Mouse (Mus musculus) kidney, embryonic 14.5 days (tissue): ENCODE measurements around the gene Yap1. TPM values are rescaled to one million over a fixed set of nuclear protein-coding genes. Genes with fewer than 3 reads are reported as not detected.

Experiments used
- ATAC-seq: fragments of 200-750 bp; cut with Nextera tagmentation; 2 replicates; pipeline ENCODE4 v1.8.0; 2017; ENCODE audit warnings: moderate number of reproducible peaks, mild to moderate bottlenecking, moderate TSS enrichment, moderate library complexity; ENCODE audit not compliant: low FRiP score, low TSS enrichment
- H3K27ac ChIP-seq: fragments of 300-500 bp; sonication (generic); 2 replicates; pipeline ENCODE4 v1.5.1; 2014; ENCODE audit warnings: low read depth, mild to moderate bottlenecking, low read length, moderate library complexity, mixed read lengths
- H3K27me3 ChIP-seq: fragments of 300-500 bp; sonication (generic); 2 replicates; pipeline ENCODE4 v1.6.1; 2014; ENCODE audit warnings: mild to moderate bottlenecking, low read length; ENCODE audit not compliant: control insufficient read depth, insufficient read depth
- H3K36me3 ChIP-seq: fragments of 300-500 bp; sonication (generic); 2 replicates; pipeline ENCODE4 v1.6.1; 2014; ENCODE audit warnings: low read length, mixed read lengths; ENCODE audit not compliant: control insufficient read depth, insufficient read depth
- H3K4me1 ChIP-seq: fragments of 300-500 bp; sonication (generic); 2 replicates; pipeline ENCODE4 v1.6.1; 2014; ENCODE audit warnings: low read length, mixed read lengths; ENCODE audit not compliant: control insufficient read depth, insufficient read depth
- H3K4me2 ChIP-seq: fragments of 300-500 bp; sonication (generic); replicated peaks from 2 replicates; pipeline ENCODE4 v1.6.1; 2014; ENCODE audit warnings: low read depth, mild to moderate bottlenecking, low read length
- H3K4me3 ChIP-seq: fragments of 300-500 bp; sonication (generic); 2 replicates; pipeline ENCODE4 v1.5.1; 2014; ENCODE audit warnings: mild to moderate bottlenecking, low read length
- H3K9ac ChIP-seq: fragments of 300-500 bp; sonication (generic); 2 replicates; pipeline ENCODE4 v1.6.1; 2014; ENCODE audit warnings: low read depth, mild to moderate bottlenecking, low read length, moderate library complexity
- H3K9me3 ChIP-seq: fragments of 300-500 bp; sonication (generic); 2 replicates; pipeline ENCODE4 v1.6.1; 2016; ENCODE audit warnings: low read length; ENCODE audit not compliant: control insufficient read depth
- WGBS: fragments of 180-500 bp; shearing (Covaris S2); extraction: QIAGEN DNeasy Blood & Tissue Kit; methylation state at CpG from one replicate; pipeline ENCODE4 v1.1.7; 2014; 5-methylcytosine and 5-hydroxymethylcytosine counted together
- polyA plus RNA-seq: library from polyadenylated mRNA; unstranded; fragments of >200 nt; fragmentation: Nextera tagmentation; extraction: Ambion mirVana; gene quantifications from 2 replicates; pipeline ENCODE4 v1.2.1, GENCODE M21; 2014

Gene Yap1
- polyA plus RNA-seq, 1 experiment from 2014 or later, result 36.7 TPM

DNA sequence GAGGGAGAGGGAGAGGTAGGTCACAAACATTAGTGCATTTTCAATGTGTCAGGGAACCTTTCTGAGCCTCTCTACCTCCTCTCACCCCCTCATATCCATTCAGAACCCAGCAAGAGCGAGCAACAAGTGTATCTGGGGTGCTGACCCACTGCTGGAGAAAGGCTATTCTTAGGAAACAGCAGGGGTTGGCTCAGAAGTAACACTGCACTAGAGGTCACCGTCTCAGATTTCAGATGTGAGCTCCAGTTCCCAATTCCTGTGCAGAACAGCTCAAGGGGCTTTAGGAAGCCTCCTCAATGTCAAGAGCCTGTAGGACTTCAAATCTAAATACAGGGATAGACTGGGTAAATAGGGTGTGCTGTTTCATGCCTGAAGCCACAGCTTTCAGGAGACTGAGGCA lies 20.7 kb downstream of the Yap1 start:
- Histone ChIP-seq H3K4me2 (no peak overlapping the region), H3K36me3 (peaks cover 27% of the 10 kb centered on the region; the same call in 1 of the 2 replicates), H3K27ac (no peak overlapping the region), H3K27me3 (no peaks in the 10 kb centered on the region), H3K4me3 (no peak overlapping the region), H3K4me1 (0 out of 2 replicates have a peak, but pooled peaks cover 3% of the 10 kb centered on the region), H3K9ac (no peak overlapping the region), H3K9me3 (no peaks in the 10 kb centered on the region)
- WGBS, result 26% methylated on average over 2 of the region's 2 CpGs
- no peak for ATAC-seq

GRCm38 (mm10) chr9:7980162-7980561 lies 24.2 kb downstream of the Yap1 start:
- Histone ChIP-seq H3K9me3 (no peaks in the 10 kb centered on the region), H3K4me2 (no peak overlapping the region), H3K27ac (no peak overlapping the region), H3K27me3 (no peaks in the 10 kb centered on the region), H3K9ac (no peak overlapping the region), H3K4me1 (0 out of 2 replicates have a peak, but pooled peaks cover 3% of the 10 kb centered on the region), H3K4me3 (no peak overlapping the region), H3K36me3 (peaks cover 12% of the 10 kb centered on the region; the same call in 1 of the 2 replicates)
- 70% methylated on average over 2 of the region's 2 CpGs for WGBS
- ATAC-seq, result no peak

DNA sequence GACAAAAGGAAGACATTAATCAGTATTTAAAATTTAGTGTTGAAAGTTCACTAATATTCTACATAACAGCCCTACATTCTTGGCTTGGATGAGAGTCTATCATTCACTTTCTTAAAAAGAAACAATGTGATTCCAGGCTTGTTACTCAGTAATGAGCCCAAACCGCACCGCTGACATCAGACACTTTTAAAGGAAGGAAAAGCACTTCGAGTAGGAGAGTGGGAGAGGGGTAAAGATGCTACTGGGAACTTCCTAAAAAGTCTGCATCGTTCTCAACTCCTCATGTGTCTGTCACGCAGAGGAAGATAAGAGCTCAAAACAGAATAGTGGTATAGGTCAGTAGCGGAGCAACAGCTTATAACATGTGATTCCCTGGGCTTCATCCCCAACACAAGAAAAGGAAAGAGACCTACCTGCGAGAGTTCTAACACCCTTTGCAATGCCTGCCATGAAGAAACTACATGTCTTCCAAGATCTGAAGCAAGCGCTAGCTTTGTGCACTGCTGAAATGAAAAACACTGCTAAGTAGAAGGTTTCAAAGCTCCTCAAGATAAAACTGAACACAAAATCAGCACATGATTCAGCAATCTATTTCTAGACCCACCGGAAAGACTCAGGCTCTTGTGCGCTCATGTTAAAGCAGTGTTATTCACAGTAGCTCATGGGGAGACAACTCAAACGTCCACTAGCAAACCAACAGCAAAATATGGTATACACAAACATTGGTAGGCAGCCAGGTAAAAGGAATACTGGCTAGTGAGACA lies 25.1 kb downstream of the Yap1 start:
- peaks cover 17% of the 10 kb centered on the region; the same call in 1 of the 2 replicates for H3K36me3 ChIP-seq
- no peak overlapping the region for H3K4me3 ChIP-seq
- no peak overlapping the region for H3K9ac ChIP-seq
- no peak for ATAC-seq
- 88% methylated on average over 11 of the region's 11 CpGs for WGBS
- no peak overlapping the region for H3K27ac ChIP-seq
- no peak overlapping the region for H3K4me2 ChIP-seq
- H3K27me3 ChIP-seq, result no peaks in the 10 kb centered on the region
- H3K9me3 ChIP-seq, result no peaks in the 10 kb centered on the region
- 0 out of 2 replicates have a peak, but pooled peaks cover 3% of the 10 kb centered on the region for H3K4me1 ChIP-seq

DNA sequence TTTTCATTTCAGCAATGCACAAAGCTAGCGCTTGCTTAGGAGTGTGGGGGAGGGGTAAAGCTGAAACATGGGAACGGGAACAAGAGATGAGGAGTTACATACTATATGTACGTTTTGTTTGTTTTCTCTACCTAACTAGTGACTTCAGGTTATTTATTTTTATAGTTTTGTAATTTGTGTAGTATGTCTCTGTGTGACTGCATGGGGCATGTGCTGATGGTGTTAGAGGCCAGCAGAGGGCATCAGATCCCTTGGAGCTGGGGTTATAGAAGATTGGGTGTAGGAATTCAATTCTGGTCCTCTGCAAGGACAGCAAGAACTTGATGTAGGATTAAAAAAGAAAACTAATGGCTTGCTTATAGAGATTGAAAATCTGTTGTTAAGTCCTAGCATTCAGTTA lies 25.9 kb downstream of the Yap1 start:
- no peak overlapping the region for H3K4me2 ChIP-seq
- H3K9me3 ChIP-seq, result no peaks in the 10 kb centered on the region
- H3K36me3 ChIP-seq, result peaks cover 23% of the 10 kb centered on the region; the same call in 1 of the 2 replicates
- ATAC-seq, result no peak
- WGBS, result 71% methylated on average over 3 of the region's 3 CpGs
- no peaks in the 10 kb centered on the region for H3K4me1 ChIP-seq
- H3K27me3 ChIP-seq, result no peaks in the 10 kb centered on the region
- H3K27ac ChIP-seq, result no peak overlapping the region
- no peak overlapping the region for H3K9ac ChIP-seq
- H3K4me3 ChIP-seq, result no peak overlapping the region

GRCm38 (mm10) chr9:7977587-7977986 lies 26.8 kb downstream of the Yap1 start:
- Histone ChIP-seq H3K27ac (no peak overlapping the region), H3K4me1 (no peaks in the 10 kb centered on the region), H3K27me3 (no peaks in the 10 kb centered on the region), H3K4me2 (no peak overlapping the region), H3K36me3 (peaks cover 22% of the 10 kb centered on the region), H3K9ac (no peak overlapping the region), H3K9me3 (no peaks in the 10 kb centered on the region), H3K4me3 (no peak overlapping the region)
- 50% methylated on average over 5 of the region's 5 CpGs for WGBS
- ATAC-seq, result peak; percentile 51; the same call in 1 of the 2 replicates

- no peak overlapping the region for H3K4me3 ChIP-seq
- no peak for ATAC-seq
- WGBS, result 72% methylated on average over 2 of the region's 2 CpGs
- no peak overlapping the region for H3K27ac ChIP-seq
- no peak overlapping the region for H3K4me2 ChIP-seq
- peaks cover 19% of the 10 kb centered on the region for H3K36me3 ChIP-seq
- no peaks in the 10 kb centered on the region for H3K27me3 ChIP-seq
- no peak overlapping the region for H3K9ac ChIP-seq
- H3K4me1 ChIP-seq, result no peaks in the 10 kb centered on the region
- H3K9me3 ChIP-seq, result no peaks in the 10 kb centered on the region
Observed at GRCm38 (mm10) chr9:7971993-7972392, 32.4 kb downstream of the Yap1 start.

- Histone ChIP-seq H3K4me2 (no peak overlapping the region), H3K4me3 (no peak overlapping the region), H3K4me1 (no peaks in the 10 kb centered on the region), H3K9me3 (no peaks in the 10 kb centered on the region), H3K9ac (no peak overlapping the region), H3K36me3 (peaks cover 28% of the 10 kb centered on the region), H3K27me3 (no peaks in the 10 kb centered on the region), H3K27ac (no peak overlapping the region)
- ATAC-seq, result no peak
- WGBS, result 95% methylated on average over 1 of the region's 1 CpGs
Observed at GRCm38 (mm10) chr9:7967980-7968379, 36.4 kb downstream of the Yap1 start.

- H3K9ac ChIP-seq, result no peak overlapping the region
- 86% methylated on average over 3 of the region's 3 CpGs for WGBS
- H3K4me1 ChIP-seq, result peaks cover 8% of the 10 kb centered on the region; the same call in 1 of the 2 replicates
- H3K4me3 ChIP-seq, result no peak overlapping the region
- H3K27ac ChIP-seq, result no peak overlapping the region
- H3K9me3 ChIP-seq, result no peaks in the 10 kb centered on the region
- no peaks in the 10 kb centered on the region for H3K27me3 ChIP-seq
- H3K4me2 ChIP-seq, result no peak overlapping the region
- no peak for ATAC-seq
- H3K36me3 ChIP-seq, result peaks cover 32% of the 10 kb centered on the region; the same call in 1 of the 2 replicates
Observed at GRCm38 (mm10) chr9:7965590-7965989, 38.8 kb downstream of the Yap1 start.

- peaks cover 36% of the 10 kb centered on the region; the same call in 1 of the 2 replicates for H3K36me3 ChIP-seq
Observed at GRCm38 (mm10) chr9:7963867-7964266, 40.5 kb downstream of the Yap1 start.

More at GRCm38 (mm10) chr9:7963867-7964266, 40.5 kb downstream of the Yap1 start:
- Histone ChIP-seq H3K4me2 (no peak overlapping the region), H3K9me3 (no peaks in the 10 kb centered on the region), H3K27ac (no peak overlapping the region), H3K9ac (no peak overlapping the region), H3K4me1 (peaks cover 8% of the 10 kb centered on the region; the same call in 1 of the 2 replicates), H3K27me3 (no peaks in the 10 kb centered on the region), H3K4me3 (no peak overlapping the region)
- no peak for ATAC-seq
- 89% methylated on average over 2 of the region's 2 CpGs for WGBS
